In genomic region chr1:21383256-21383655, GRCm38 (mm10) we compare ENCODE assay signal across 43 mouse cellular contexts. TPM values are rescaled to one million over a fixed set of nuclear protein-coding genes. Genes with fewer than 3 reads are reported as not detected.
"Had no signal": no experiment of that assay in that cellular context is flagged by ENCODE, and none has a peak within 500 bp of the region (broad histone marks: within the 10 kb centered on the region; RNA-seq: fewer than 3 reads in every experiment).

Gene Khdc1b, plus strand, starts transcription at chr1:21383556.

- H3K9ac ChIP-seq: limb, embryonic 12.5 days; limb, embryonic 13.5 days; limb, embryonic 15.5 days; liver, embryonic 12.5 days; liver, embryonic 13.5 days; liver, embryonic 14.5 days; liver, embryonic 15.5 days; liver, postnatal 0 days; lung, embryonic 14.5 days; lung, embryonic 15.5 days; midbrain, embryonic 12.5 days; midbrain, embryonic 13.5 days; midbrain, embryonic 15.5 days; neural tube, embryonic 12.5 days had no signal

- H3K4me1 ChIP-seq: limb, embryonic 10.5 days; limb, embryonic 12.5 days; limb, embryonic 13.5 days; limb, embryonic 15.5 days; liver, embryonic 12.5 days; liver, embryonic 13.5 days; liver, embryonic 15.5 days; lung, embryonic 15.5 days; megakaryocyte, embryonic 14.5 days; midbrain, embryonic 10.5 days; midbrain, embryonic 12.5 days; midbrain, embryonic 13.5 days; midbrain, embryonic 15.5 days; neural tube, embryonic 12.5 days had no signal

- H3K27me3 ChIP-seq: limb, embryonic 12.5 days; limb, embryonic 13.5 days; limb, embryonic 15.5 days; liver, embryonic 12.5 days; liver, embryonic 13.5 days; liver, embryonic 15.5 days; lung, embryonic 15.5 days; megakaryocyte, embryonic 14.5 days; midbrain, embryonic 12.5 days; midbrain, embryonic 13.5 days; midbrain, embryonic 15.5 days; neural tube, embryonic 12.5 days had no signal

- H3K27ac ChIP-seq: limb, embryonic 10.5 days; limb, embryonic 12.5 days; limb, embryonic 13.5 days; limb, embryonic 15.5 days; liver, embryonic 12.5 days; liver, embryonic 13.5 days; liver, embryonic 14.5 days; liver, embryonic 15.5 days; lung, embryonic 15.5 days; macrophage; midbrain, embryonic 10.5 days; midbrain, embryonic 12.5 days; midbrain, embryonic 13.5 days; midbrain, embryonic 15.5 days; neural tube, embryonic 12.5 days had no signal

- H3K4me3 ChIP-seq: limb, embryonic 10.5 days; limb, embryonic 12.5 days; limb, embryonic 13.5 days; limb, embryonic 15.5 days; liver, embryonic 12.5 days; liver, embryonic 13.5 days; liver, embryonic 15.5 days; lung, embryonic 15.5 days; megakaryocyte, embryonic 14.5 days; midbrain, embryonic 10.5 days; midbrain, embryonic 12.5 days; midbrain, embryonic 13.5 days; midbrain, embryonic 15.5 days; myocyte; neural tube, embryonic 12.5 days had no signal

- DNase-seq: left cerebral cortex, postnatal 4 days; liver; liver, embryonic 13.5 days; liver, postnatal 0 days; lung, adult 18-20 months; lung, adult 2 months; lung, embryonic 14.5 days; lung, postnatal 10 days; lung, postnatal 14 days; lung, postnatal 36 days; lung, postnatal 4 days; midbrain, embryonic 14.5 days had no signal

- H3K36me3 ChIP-seq: limb, embryonic 10.5 days; limb, embryonic 12.5 days; limb, embryonic 13.5 days; limb, embryonic 15.5 days; liver, embryonic 12.5 days; liver, embryonic 13.5 days; liver, embryonic 15.5 days; lung, embryonic 15.5 days; midbrain, embryonic 10.5 days; midbrain, embryonic 12.5 days; midbrain, embryonic 13.5 days; midbrain, embryonic 15.5 days; neural tube, embryonic 12.5 days had no signal

RNA-seq across cellular contexts. Expression of gene Khdc1b, which starts in this region (rescaled TPM):
- total RNA-seq: left cerebral cortex, postnatal 10 days; left cerebral cortex, postnatal 14 days; left cerebral cortex, postnatal 25 days; left cerebral cortex, postnatal 36 days; left cerebral cortex, postnatal 4 days; liver, adult 2 months; megakaryocyte progenitor cell, adult 5-6 weeks; megakaryocyte, adult 5-6 weeks; megakaryocyte-erythroid progenitor cell, adult 5-6 weeks; midbrain, postnatal 0 days had no signal
- polyA plus RNA-seq: limb, embryonic 10.5 days; limb, embryonic 11.5 days; limb, embryonic 15.5 days; liver, adult 2 months; liver, embryonic 11.5 days; liver, embryonic 12.5 days; liver, embryonic 13.5 days; liver, embryonic 14.5 days; liver, embryonic 15.5 days; liver, embryonic 16.5 days; liver, postnatal 0 days; lung, adult 2 months; lung, postnatal 0 days; macrophage; midbrain, embryonic 10.5 days; midbrain, embryonic 11.5 days; myocyte; neural tube, embryonic 11.5 days had no signal
